Mouse (Mus musculus) cortical plate, adult 2 months (tissue): ENCODE data around the gene Acpp.

Experiments
- CTCF ChIP-seq: fragments of 200-500 bp; IDR thresholded peaks from 2 replicates; pipeline ENCODE4 v1.5.1; 2011; ENCODE audit warnings: mild to moderate bottlenecking, control low read depth, low read length; ENCODE audit not compliant: insufficient read depth; ENCODE audit errors: extremely low read depth
- POLR2A ChIP-seq: fragments of 200-500 bp; IDR thresholded peaks from 2 replicates; pipeline ENCODE4 v1.6.1; 2011; ENCODE audit warnings: mild to moderate bottlenecking, low read length, control low read depth; ENCODE audit not compliant: insufficient read depth; ENCODE audit errors: extremely low read depth

DNA sequence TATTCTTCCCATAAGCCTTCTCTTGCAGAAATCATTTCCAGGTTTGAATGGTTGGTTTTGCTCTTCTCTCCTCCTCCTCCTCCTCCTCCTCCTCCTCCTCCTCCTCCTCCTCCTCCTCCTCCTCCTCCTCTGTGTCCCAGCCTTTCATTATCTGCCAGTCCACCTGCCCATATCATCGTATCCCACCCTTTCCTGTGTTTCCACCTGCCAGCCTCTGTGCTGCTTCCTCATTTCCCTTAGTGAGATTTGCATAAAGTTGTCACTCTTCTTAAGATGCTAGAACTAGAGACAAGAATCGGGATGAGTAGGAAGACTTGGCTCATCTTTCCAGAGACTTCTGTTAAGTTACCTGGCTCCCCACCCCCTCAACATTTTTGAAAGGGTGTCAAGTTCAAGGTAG, 73.0 kb downstream of the Acpp start:
- TF ChIP-seq CTCF (no peak), POLR2A (no peak)
